Mouse (Mus musculus) kidney, adult 2 months (tissue): ENCODE results near the gene Csf2rb.
A peak's percentile ranks its signal among the peaks of the same experiment; 100 is the strongest.

Experiments
- CTCF ChIP-seq: fragments of 200-500 bp; conservative IDR thresholded peaks from 2 replicates; pipeline ENCODE4 v1.5.1; 2011; ENCODE audit warnings: low read depth, mild to moderate bottlenecking, control low read depth, low read length, moderate library complexity, mixed read lengths; ENCODE audit not compliant: insufficient read depth, insufficient read length
- POLR2A ChIP-seq: fragments of 200-500 bp; IDR thresholded peaks from one replicate; pipeline ENCODE4 v1.6.1; 2011; ENCODE audit warnings: low read depth, low read length, control low read depth

- TF ChIP-seq CTCF (peak; percentile 69), POLR2A (no peak)
Observed at GRCm38 (mm10) chr15:78354958-78355357, 29.4 kb downstream of the Csf2rb start.
